Mouse (Mus musculus) bone marrow macrophage, adult 2 months (primary cell): ENCODE measurements around the gene Pacsin1.

Experiments
- CTCF ChIP-seq: IDR thresholded peaks from 2 replicates; pipeline ENCODE4 v1.5.1; 2012; ENCODE audit warnings: low read depth, mild to moderate bottlenecking, low read length, moderate library complexity
- POLR2A ChIP-seq: IDR thresholded peaks from 2 replicates; pipeline ENCODE4 v1.6.1; 2012; ENCODE audit warnings: mild to moderate bottlenecking, low read depth, low read length, borderline replicate concordance

DNA sequence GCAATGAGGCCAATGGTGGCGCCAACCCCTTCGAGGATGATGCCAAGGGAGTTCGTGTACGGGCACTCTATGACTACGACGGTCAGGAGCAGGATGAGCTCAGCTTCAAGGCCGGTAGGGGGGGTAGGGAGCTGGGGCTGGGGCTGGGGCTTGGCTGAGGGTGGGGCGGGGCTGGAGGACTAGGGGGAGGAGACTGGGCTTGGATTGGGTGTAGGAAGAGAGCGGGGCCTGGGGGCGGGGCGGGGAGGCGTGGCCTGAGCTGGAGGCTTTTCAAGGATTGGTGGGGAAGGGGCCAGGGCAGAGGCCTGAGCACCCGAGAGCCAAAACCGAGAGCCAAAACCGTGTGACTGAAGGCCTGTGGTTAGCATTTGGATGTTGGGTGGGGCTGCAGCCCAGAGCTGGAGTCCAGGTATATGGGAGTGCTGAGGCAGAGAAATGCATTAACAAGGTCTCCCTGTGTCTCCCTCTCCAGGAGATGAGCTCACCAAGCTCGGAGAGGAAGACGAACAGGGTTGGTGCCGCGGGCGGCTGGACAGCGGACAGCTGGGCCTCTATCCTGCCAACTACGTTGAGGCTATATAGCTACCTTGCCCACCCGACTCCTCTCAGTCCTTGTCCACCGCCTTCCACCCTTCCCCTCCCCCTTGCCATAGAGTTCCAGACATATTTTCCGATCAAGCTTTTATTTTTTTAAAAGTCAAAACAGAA, 52.8 kb downstream of the Pacsin1 start:
- TF ChIP-seq POLR2A, result no peak
- TF ChIP-seq CTCF, result no peak
